Mouse (Mus musculus): ENCODE results near the gene Lyl1.

- TF ChIP-seq CTCF (IDR thresholded peaks at IDR 0.05; ENCODE audit: low read depth, low read length) (no peak), POLR2A (IDR thresholded peaks at IDR 0.05; ENCODE audit: insufficient read depth, low read length) (no peak)
These were observed 19.8 kb upstream of the Lyl1 start for GRCm38 (mm10) chr8:84681476-84681875.

All from ES-Bruce4 (cell line).